Mouse (Mus musculus): ENCODE results near the gene Synpo2. TPM values are rescaled to one million over a fixed set of nuclear protein-coding genes. Genes with fewer than 3 reads are reported as not detected.

Synpo2 gene
- polyA plus RNA-seq, 1 experiment from 2014 or later: 0.06 TPM

- 45% methylated on average over 7 of the region's 7 CpGs for WGBS (ENCODE audit: insufficient replicate concordance)
- no peak overlapping the region for H3K4me3 ChIP-seq (ENCODE audit: low read depth, low read length)
- H3K27ac ChIP-seq (ENCODE audit: low read depth): no peak overlapping the region
- peaks cover 3% of the 10 kb centered on the region; the same call in 1 of the 2 replicates for H3K27me3 ChIP-seq (ENCODE audit: insufficient read depth, low read length)
- H3K36me3 ChIP-seq (replicated peaks; ENCODE audit: insufficient read depth, low read length): no peaks in the 10 kb centered on the region
- TF ChIP-seq EP300 (IDR thresholded peaks at IDR 0.05; ENCODE audit: low read depth) (no peak), CTCF (IDR thresholded peaks at IDR 0.05; ENCODE audit: low read depth) (no peak)
- no peak overlapping the region for H3K4me2 ChIP-seq (ENCODE audit: low read depth, low read length)
- DNase-seq: no peak
- H3K4me1 ChIP-seq (ENCODE audit: insufficient read depth): no peaks in the 10 kb centered on the region
- H3K9me3 ChIP-seq (ENCODE audit: low read length): no peaks in the 10 kb centered on the region
- ATAC-seq: no peak
- H3K9ac ChIP-seq (replicated peaks): no peak overlapping the region
Observed at GRCm38 (mm10) chr3:123237039-123237438, 1.1 kb upstream of the Synpo2 start.

- DNase-seq (no peak), ATAC-seq (no peak)
- Histone ChIP-seq H3K9me3 (ENCODE audit: low read length) (no peaks in the 10 kb centered on the region), H3K4me1 (ENCODE audit: insufficient read depth) (no peaks in the 10 kb centered on the region), H3K4me3 (ENCODE audit: low read depth, low read length) (peak overlapping the region; percentile 27), H3K27ac (ENCODE audit: low read depth) (no peak overlapping the region), H3K4me2 (ENCODE audit: low read depth, low read length) (peak overlapping the region; percentile 63), H3K36me3 (replicated peaks; ENCODE audit: insufficient read depth, low read length) (no peaks in the 10 kb centered on the region), H3K9ac (replicated peaks) (no peak overlapping the region), H3K27me3 (ENCODE audit: insufficient read depth, low read length) (peaks cover 3% of the 10 kb centered on the region; the same call in 1 of the 2 replicates)
- TF ChIP-seq CTCF (IDR thresholded peaks at IDR 0.05; ENCODE audit: low read depth) (no peak), EP300 (IDR thresholded peaks at IDR 0.05; ENCODE audit: low read depth) (no peak)
- 34% methylated on average over 7 of the region's 7 CpGs for WGBS (ENCODE audit: insufficient replicate concordance)
Observed at GRCm38 (mm10) chr3:123235495-123235894, 454 bp downstream of the Synpo2 start.

- no peak overlapping the region for H3K27ac ChIP-seq (ENCODE audit: low read depth)
- no peaks in the 10 kb centered on the region for H3K4me1 ChIP-seq (ENCODE audit: insufficient read depth)
- no peaks in the 10 kb centered on the region for H3K36me3 ChIP-seq (replicated peaks; ENCODE audit: insufficient read depth, low read length)
- 46% methylated on average over 16 of the region's 16 CpGs for WGBS (ENCODE audit: insufficient replicate concordance)
- no peak for DNase-seq
- TF ChIP-seq CTCF (IDR thresholded peaks at IDR 0.05; ENCODE audit: low read depth) (peak; percentile 64), EP300 (IDR thresholded peaks at IDR 0.05; ENCODE audit: low read depth) (no peak)
- H3K27me3 ChIP-seq (ENCODE audit: insufficient read depth, low read length): peaks cover 3% of the 10 kb centered on the region; the same call in 1 of the 2 replicates
- no peak overlapping the region for H3K4me3 ChIP-seq (ENCODE audit: low read depth, low read length)
- H3K9ac ChIP-seq (replicated peaks): no peak overlapping the region
- no peak for ATAC-seq
- no peak overlapping the region for H3K4me2 ChIP-seq (ENCODE audit: low read depth, low read length)
- no peaks in the 10 kb centered on the region for H3K9me3 ChIP-seq (ENCODE audit: low read length)
Observed at GRCm38 (mm10) chr3:123234191-123234836, 1.6 kb downstream of the Synpo2 start.

- Histone ChIP-seq H3K27me3 (ENCODE audit: insufficient read depth, low read length) (peaks cover 3% of the 10 kb centered on the region; the same call in 1 of the 2 replicates), H3K9me3 (ENCODE audit: low read length) (no peaks in the 10 kb centered on the region), H3K36me3 (replicated peaks; ENCODE audit: insufficient read depth, low read length) (no peaks in the 10 kb centered on the region), H3K9ac (replicated peaks) (no peak overlapping the region), H3K4me1 (ENCODE audit: insufficient read depth) (no peaks in the 10 kb centered on the region), H3K4me2 (ENCODE audit: low read depth, low read length) (no peak overlapping the region), H3K4me3 (ENCODE audit: low read depth, low read length) (no peak overlapping the region), H3K27ac (ENCODE audit: low read depth) (no peak overlapping the region)
- TF ChIP-seq EP300 (IDR thresholded peaks at IDR 0.05; ENCODE audit: low read depth): no peak
- DNase-seq (no peak), ATAC-seq (no peak)
- whole genome bisulfite sequencing (ENCODE audit: insufficient replicate concordance): 66% methylated on average over 2 of the region's 2 CpGs
Observed at GRCm38 (mm10) chr3:123231639-123232038, 4.3 kb downstream of the Synpo2 start.

GRCm38 (mm10) chr3:123227276-123227675 is 8.7 kb downstream of the Synpo2 start:
- Histone ChIP-seq H3K4me2 (ENCODE audit: low read depth, low read length) (no peak overlapping the region), H3K27me3 (ENCODE audit: insufficient read depth, low read length) (no peaks in the 10 kb centered on the region), H3K9ac (replicated peaks) (no peak overlapping the region), H3K27ac (ENCODE audit: low read depth) (no peak overlapping the region), H3K9me3 (ENCODE audit: low read length) (no peaks in the 10 kb centered on the region), H3K4me1 (ENCODE audit: insufficient read depth) (no peaks in the 10 kb centered on the region), H3K4me3 (ENCODE audit: low read depth, low read length) (no peak overlapping the region), H3K36me3 (replicated peaks; ENCODE audit: insufficient read depth, low read length) (no peaks in the 10 kb centered on the region)
- DNase-seq: no peak
- no peak for TF ChIP-seq EP300 (IDR thresholded peaks at IDR 0.05; ENCODE audit: low read depth)
- TF ChIP-seq CTCF (IDR thresholded peaks at IDR 0.05; ENCODE audit: low read depth): no peak
- no peak for ATAC-seq
- WGBS (ENCODE audit: insufficient replicate concordance): 86% methylated on average over 3 of the region's 3 CpGs

GRCm38 (mm10) chr3:123218646-123219045 is 17.3 kb downstream of the Synpo2 start:
- 58% methylated on average over 6 of the region's 6 CpGs for WGBS (ENCODE audit: insufficient replicate concordance)
- H3K27me3 ChIP-seq (ENCODE audit: insufficient read depth, low read length): no peaks in the 10 kb centered on the region

More at GRCm38 (mm10) chr3:123218646-123219045, 17.3 kb downstream of the Synpo2 start:
- H3K36me3 ChIP-seq (replicated peaks; ENCODE audit: insufficient read depth, low read length): no peaks in the 10 kb centered on the region
- ATAC-seq (no peak), DNase-seq (no peak)
- TF ChIP-seq EP300 (IDR thresholded peaks at IDR 0.05; ENCODE audit: low read depth) (no peak), CTCF (IDR thresholded peaks at IDR 0.05; ENCODE audit: low read depth) (no peak)
- H3K4me3 ChIP-seq (ENCODE audit: low read depth, low read length): no peak overlapping the region
- no peak overlapping the region for H3K27ac ChIP-seq (ENCODE audit: low read depth)
- no peak overlapping the region for H3K9ac ChIP-seq (replicated peaks)
- no peaks in the 10 kb centered on the region for H3K4me1 ChIP-seq (ENCODE audit: insufficient read depth)
- H3K9me3 ChIP-seq (ENCODE audit: low read length): no peaks in the 10 kb centered on the region
- no peak overlapping the region for H3K4me2 ChIP-seq (ENCODE audit: low read depth, low read length)

Data from liver, postnatal 0 days (tissue).